Mouse (Mus musculus) CH12.LX (cell line): ENCODE results near the gene Rasl10b. TPM values are rescaled to one million over a fixed set of nuclear protein-coding genes. Genes with fewer than 3 reads are reported as not detected.

Experiments used
- DNase-seq: peaks from one replicate; pipeline ENCODE4 v3.0.0-alpha.2; 2013; ENCODE audit errors: extremely low read depth
- H3K27ac ChIP-seq: 2 replicates; pipeline ENCODE4 v1.5.1; 2012; ENCODE audit warnings: low read depth, mild to moderate bottlenecking, control low read depth, moderate library complexity; ENCODE audit not compliant: insufficient read depth
- H3K27me3 ChIP-seq: replicated peaks from 2 replicates; pipeline ENCODE3; 2012; ENCODE audit warnings: inconsistent platforms
- H3K36me3 ChIP-seq, 2 experiments: replicated peaks in 1 of 2; 2 replicates each; pipeline versions ENCODE3 to v1.6.1; 2012; ENCODE audit warnings: inconsistent platforms in 1 of 2, low read length in 1 of 2, mild to moderate bottlenecking in 1 of 2, mixed read lengths in 1 of 2, moderate library complexity in 1 of 2; ENCODE audit not compliant: control insufficient read depth in 1 of 2, insufficient read depth in 1 of 2
- H3K4me1 ChIP-seq, 2 experiments: 2 replicates each; pipeline ENCODE4 v1.6.1; 2012; ENCODE audit warnings: inconsistent platforms in 1 of 2, moderate library complexity in 1 of 2; ENCODE audit not compliant: insufficient read depth in 2 of 2, control insufficient read depth in 1 of 2
- H3K4me2 ChIP-seq: 2 replicates; pipeline ENCODE4 v1.6.1; 2012; ENCODE audit warnings: low read depth, mild to moderate bottlenecking, control low read depth; ENCODE audit not compliant: poor library complexity, insufficient read depth, severe bottlenecking
- H3K4me3 ChIP-seq, 3 experiments: fragments of 150-350 bp in 1 of 3; sonication (generic) in 1 of 3; replicated peaks in 1 of 3; 2 replicates each; pipeline versions ENCODE3 to v1.5.1; 2011 to 2012; ENCODE audit warnings: low read depth in 2 of 3, low read length in 2 of 3, mild to moderate bottlenecking in 2 of 3, moderate library complexity in 2 of 3, control low read depth in 1 of 3, improper control_type of control experiment in 1 of 3, inconsistent platforms in 1 of 3, mixed read lengths in 1 of 3; ENCODE audit not compliant: poor library complexity in 1 of 3
- H3K79me2 ChIP-seq: replicated peaks from 2 replicates; pipeline ENCODE4 v1.6.1; 2012; ENCODE audit warnings: mild to moderate bottlenecking, moderate library complexity; ENCODE audit not compliant: control insufficient read depth, poor library complexity, insufficient read depth, severe bottlenecking; ENCODE audit errors: extremely low read depth
- H3K9ac ChIP-seq: 2 replicates; pipeline ENCODE4 v1.6.1; 2012; ENCODE audit warnings: low read depth, mild to moderate bottlenecking, control low read depth, moderate library complexity; ENCODE audit not compliant: insufficient read depth
- H3K9me3 ChIP-seq: replicated peaks from 2 replicates; pipeline ENCODE3; 2012; ENCODE audit warnings: low read length, inconsistent platforms, mixed read lengths
- CHD2 ChIP-seq: IDR thresholded peaks from 2 replicates; pipeline ENCODE4 v1.6.1; 2011; ENCODE audit warnings: low read length, improper control_type of control experiment
- CTCF ChIP-seq, 2 experiments: IDR thresholded peaks in 1 of 2; conservative IDR thresholded peaks in 1 of 2; 2 replicates each; pipeline ENCODE4 v1.5.1; 2011 to 2012; ENCODE audit warnings: low read depth in 2 of 2, low read length in 2 of 2, improper control_type of control experiment in 1 of 2, inconsistent platforms in 1 of 2, mild to moderate bottlenecking in 1 of 2, moderate library complexity in 1 of 2
- E2F4 ChIP-seq: IDR thresholded peaks from 2 replicates; pipeline ENCODE4 v1.6.1; 2011; ENCODE audit warnings: low read depth, low read length, improper control_type of control experiment; ENCODE audit not compliant: insufficient replicate concordance
- ELF1 ChIP-seq: IDR thresholded peaks from 2 replicates; pipeline ENCODE4 v1.6.1; 2014; ENCODE audit warnings: low read depth, mild to moderate bottlenecking, inconsistent platforms, low read length, improper control_type of control experiment
- EP300 ChIP-seq: IDR thresholded peaks from 2 replicates; pipeline ENCODE4 v1.6.1; 2011; ENCODE audit warnings: low read length, improper control_type of control experiment
- GABPA ChIP-seq: IDR thresholded peaks from 2 replicates; pipeline ENCODE4 v1.6.1; 2012; ENCODE audit warnings: low read depth, low read length, improper control_type of control experiment, inconsistent platforms; ENCODE audit not compliant: insufficient replicate concordance
- MAFK ChIP-seq: IDR thresholded peaks from 2 replicates; pipeline ENCODE4 v1.6.1; 2011; ENCODE audit warnings: low read length, improper control_type of control experiment; ENCODE audit not compliant: insufficient replicate concordance
- MAX ChIP-seq: IDR thresholded peaks from 2 replicates; pipeline ENCODE4 v1.6.1; 2011; ENCODE audit warnings: low read length, improper control_type of control experiment
- MEF2A ChIP-seq: IDR thresholded peaks from 2 replicates; pipeline ENCODE4 v1.6.1; 2014; ENCODE audit warnings: low read depth, mild to moderate bottlenecking, inconsistent platforms, low read length, improper control_type of control experiment, borderline replicate concordance
- MYC ChIP-seq: IDR thresholded peaks from 2 replicates; pipeline ENCODE4 v1.6.1; 2011; ENCODE audit warnings: low read depth, mild to moderate bottlenecking, improper control_type of control experiment, low read length
- NRF1 ChIP-seq: IDR thresholded peaks from 2 replicates; pipeline ENCODE4 v1.6.1; 2014; ENCODE audit warnings: low read depth, mild to moderate bottlenecking, inconsistent platforms, low read length, improper control_type of control experiment, moderate library complexity
- POLR2AphosphoS2 ChIP-seq: IDR thresholded peaks from 2 replicates; pipeline ENCODE4 v1.6.1; 2011; ENCODE audit warnings: low read depth, low read length, improper control_type of control experiment
- RCOR1 ChIP-seq: conservative IDR thresholded peaks from 2 replicates; pipeline ENCODE4 v1.6.1; 2012; ENCODE audit warnings: low read depth, mild to moderate bottlenecking, inconsistent platforms, low read length, improper control_type of control experiment
- USF1 ChIP-seq: IDR thresholded peaks from 2 replicates; pipeline ENCODE4 v1.6.1; 2014; ENCODE audit warnings: low read depth, mild to moderate bottlenecking, inconsistent platforms, low read length, improper control_type of control experiment
- USF2 ChIP-seq: conservative IDR thresholded peaks from 2 replicates; pipeline ENCODE4 v1.6.1; 2011; ENCODE audit warnings: low read depth, low read length, improper control_type of control experiment
- ZKSCAN1 ChIP-seq: IDR thresholded peaks from 2 replicates; pipeline ENCODE4 v1.6.1; 2012; ENCODE audit warnings: low read depth, inconsistent platforms, low read length, improper control_type of control experiment, borderline replicate concordance
- ZNF384 ChIP-seq: IDR thresholded peaks from 2 replicates; pipeline ENCODE4 v1.6.1; 2012; ENCODE audit warnings: low read depth, low read length, improper control_type of control experiment, inconsistent platforms
- dilution Hi-C: fragments of 300-500 bp; cut with MboI; formaldehyde crosslinking; loops from 2 replicates; pipeline ENCODE4 v1.14.3; 2020; ENCODE audit warnings: low sequenced_read_pairs; ENCODE audit not compliant: extremely low pct_unique_long_range_greater_than_20kb, extremely low pct_ligation_motif_present
- in situ Hi-C: fragments of 300-500 bp; cut with MboI; formaldehyde crosslinking; loops from 3 replicates; pipeline ENCODE4 v1.14.3; 2019; ENCODE audit warnings: low sequenced_read_pairs, low pct_ligation_motif_present, low pct_unique_long_range_greater_than_20kb, mixed read lengths
- polyA plus RNA-seq: library from polyadenylated mRNA; unstranded; fragments of >175 nt; gene quantifications from 2 replicates; pipeline ENCODE4 v1.2.1, GENCODE M21; 2012; ENCODE audit warnings: low read depth; ENCODE audit not compliant: insufficient read length
- total RNA-seq, 2 experiments: library from RNA; depleted of rRNA; stranded (reverse); fragments of 300-350 nt in 1 of 2; fragments of >200 nt in 1 of 2; gene quantifications; 2 replicates each; pipeline ENCODE4 v1.2.3; 2012 to 2014

The Rasl10b gene
- total and polyA plus RNA-seq, 3 experiments, result 0.42 TPM; not detected in 2

DNA sequence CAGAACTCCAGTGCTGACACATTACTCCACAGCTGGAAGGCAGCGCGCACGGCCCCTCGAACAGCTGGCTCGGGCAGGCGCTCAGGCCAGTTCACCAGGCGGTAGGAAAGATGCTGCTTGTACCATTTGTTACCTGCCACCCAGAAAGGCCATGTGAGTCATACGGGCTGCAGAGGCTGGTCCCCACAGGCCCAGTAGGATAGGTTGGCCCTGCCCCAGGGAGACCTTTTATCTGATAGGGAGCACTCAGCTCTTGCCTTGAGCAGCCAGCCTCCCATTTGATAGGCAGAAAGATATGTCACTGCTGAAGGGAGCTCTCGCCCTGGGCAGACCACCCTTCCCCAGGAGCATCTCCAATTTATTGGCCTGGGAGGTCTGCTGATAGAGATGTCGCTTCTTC is 38.7 kb downstream of the Rasl10b start:
- H3K9ac ChIP-seq, result no peak overlapping the region
- TF ChIP-seq RCOR1 (no peak), MAFK (no peak), E2F4 (no peak)
- TF ChIP-seq, all 38 proteins: peak for 0
- H3K4me1 ChIP-seq, result peaks cover 0 to 3% of the 10 kb centered on the region in 2 experiments; a peak in 3 of 4 replicates
- dilution Hi-C loops, result no loop called here
- H3K27ac ChIP-seq, result no peak overlapping the region
- DNase-seq, result no peak
- H3K79me2 ChIP-seq, result no peaks in the 10 kb centered on the region
- no peak overlapping the region for H3K4me3 ChIP-seq
- peaks cover 8% of the 10 kb centered on the region for H3K9me3 ChIP-seq
- no peaks in the 10 kb centered on the region for H3K36me3 ChIP-seq
- peaks cover 70% of the 10 kb centered on the region for H3K27me3 ChIP-seq
- in situ Hi-C loops, result loop anchor here (10.0 kb wide), 2 partner anchors 187 to 287 kb away; no protein-coding TSS in a partner anchor
- H3K4me2 ChIP-seq, result no peak overlapping the region

DNA sequence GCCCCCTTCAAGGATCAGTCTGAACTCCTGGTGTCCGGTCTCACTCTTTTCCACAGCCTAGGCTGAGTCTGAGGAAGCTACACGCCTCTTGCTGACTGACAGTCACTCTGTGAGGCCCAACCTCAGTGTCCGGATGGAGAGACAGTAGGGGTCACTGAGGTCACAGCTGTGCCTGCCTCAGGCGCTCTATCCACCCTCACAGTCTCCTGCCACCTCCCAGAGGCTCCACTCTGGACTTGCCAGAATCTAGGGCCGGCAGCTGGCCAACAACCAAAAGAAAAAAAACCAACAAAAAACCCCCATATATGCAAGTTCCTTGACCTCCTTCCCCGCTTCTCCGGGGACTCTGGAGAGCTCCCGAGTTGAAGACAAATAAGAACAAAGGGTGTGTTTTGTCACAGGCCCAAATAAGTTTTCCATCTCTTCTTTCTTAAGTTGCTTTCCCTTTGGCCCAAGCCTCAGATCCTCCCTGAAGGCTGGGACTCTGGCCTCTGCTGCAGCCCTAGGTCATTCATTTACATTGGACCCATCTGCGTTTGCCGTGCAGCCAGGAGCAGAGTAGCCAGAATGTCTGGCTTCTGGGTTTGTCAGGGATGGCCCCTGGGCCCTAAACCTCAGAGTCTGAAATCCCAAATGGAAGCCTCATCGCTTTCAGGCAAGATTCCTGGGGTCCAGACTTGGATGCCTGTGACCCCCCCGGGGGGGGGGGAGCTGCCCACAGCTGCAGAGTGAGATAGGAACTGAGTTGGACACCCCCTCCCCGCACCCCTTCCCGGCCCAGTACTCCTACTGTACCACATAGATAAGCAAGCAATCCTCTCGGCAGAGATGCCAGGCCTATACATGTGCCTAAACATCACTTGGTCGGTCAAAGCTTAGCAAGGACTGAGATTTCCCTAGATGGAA is 39.3 kb downstream of the Rasl10b start:
- Histone ChIP-seq H3K4me2 (no peak overlapping the region), H3K36me3 (no peaks in the 10 kb centered on the region), H3K4me1 (peaks cover 0 to 2% of the 10 kb centered on the region in 2 experiments; a peak in 3 of 4 replicates), H3K27ac (no peak overlapping the region), H3K79me2 (no peaks in the 10 kb centered on the region), H3K27me3 (peaks cover 70% of the 10 kb centered on the region), H3K9ac (no peak overlapping the region), H3K4me3 (no peak overlapping the region), H3K9me3 (peaks cover 8% of the 10 kb centered on the region)
- in situ Hi-C loops, result loop anchor here (10.0 kb wide), 2 partner anchors 187 to 287 kb away; no protein-coding TSS in a partner anchor
- DNase-seq, result no peak
- dilution Hi-C loops, result no loop called here
- TF ChIP-seq ELF1 (no peak), EP300 (no peak), GABPA (no peak), USF2 (no peak), USF1 (no peak), ZNF384 (no peak), MAX (no peak), MAFK (no peak), CTCF (conservative IDR thresholded peaks at IDR 0.05 in 1 of 2, IDR thresholded peaks at IDR 0.05 in 1 of 2; ENCODE audit: low read depth in 2 of 2, low read length in 2 of 2) (no peak)

DNA sequence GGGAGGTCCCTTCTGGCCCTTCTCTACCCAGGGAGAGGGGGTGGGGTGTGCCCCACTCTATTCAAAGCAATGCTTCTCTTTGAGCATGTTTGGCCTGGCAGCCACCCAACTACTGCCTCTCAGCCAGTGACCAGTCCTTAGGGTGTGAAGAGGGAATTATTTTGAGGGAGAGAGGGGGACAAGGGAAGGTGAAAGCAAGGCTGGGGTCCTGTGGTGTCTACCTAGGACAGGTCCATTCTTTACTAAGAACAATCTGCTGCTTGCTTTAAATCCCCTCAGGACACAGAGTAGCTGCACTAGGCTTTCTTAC is 39.9 kb downstream of the Rasl10b start:
- TF ChIP-seq EP300, result no peak
- TF ChIP-seq GABPA, result no peak
- TF ChIP-seq MYC, result no peak
- no peak for TF ChIP-seq NRF1
- no peak for TF ChIP-seq ZKSCAN1
- TF ChIP-seq CHD2, result no peak
- no peak for TF ChIP-seq USF1
- TF ChIP-seq ELF1, result no peak
- no peak for TF ChIP-seq POLR2AphosphoS2
- no peak for TF ChIP-seq MEF2A
- Histone ChIP-seq H3K36me3 (no peaks in the 10 kb centered on the region), H3K27me3 (peaks cover 68% of the 10 kb centered on the region), H3K9ac (no peak overlapping the region), H3K27ac (no peak overlapping the region), H3K79me2 (no peaks in the 10 kb centered on the region), H3K4me1 (no peaks in the 10 kb centered on the region; a peak in 3 of 4 replicates), H3K9me3 (peaks cover 8% of the 10 kb centered on the region), H3K4me2 (no peak overlapping the region), H3K4me3 (no peak overlapping the region)
- no peak for DNase-seq
- dilution Hi-C loops, result no loop called here
- in situ Hi-C loops, result loop anchor here (10.0 kb wide), 2 partner anchors 186 to 286 kb away; no protein-coding TSS in a partner anchor
